Mouse (Mus musculus) spleen, adult 18-20 months (tissue): ENCODE measurements at regions not wholly inside any gene's neighbourhood (a gene's known extent, or its start where the extent isn't known, plus 50 kb on each side); places are given as distances from the start of the nearest gene placed in this dataset.
"Not testable (repeated sequence)": the region's sequence is repeated elsewhere in the genome, so short reads cannot be mapped to it uniquely, and the experiment has no call there.

ENCODE experiments used
- DNase-seq, 2 experiments: peaks; one replicate each; pipeline ENCODE4 v3.0.0; 2022; ENCODE audit warnings: mixed read lengths in 2 of 2

DNA sequence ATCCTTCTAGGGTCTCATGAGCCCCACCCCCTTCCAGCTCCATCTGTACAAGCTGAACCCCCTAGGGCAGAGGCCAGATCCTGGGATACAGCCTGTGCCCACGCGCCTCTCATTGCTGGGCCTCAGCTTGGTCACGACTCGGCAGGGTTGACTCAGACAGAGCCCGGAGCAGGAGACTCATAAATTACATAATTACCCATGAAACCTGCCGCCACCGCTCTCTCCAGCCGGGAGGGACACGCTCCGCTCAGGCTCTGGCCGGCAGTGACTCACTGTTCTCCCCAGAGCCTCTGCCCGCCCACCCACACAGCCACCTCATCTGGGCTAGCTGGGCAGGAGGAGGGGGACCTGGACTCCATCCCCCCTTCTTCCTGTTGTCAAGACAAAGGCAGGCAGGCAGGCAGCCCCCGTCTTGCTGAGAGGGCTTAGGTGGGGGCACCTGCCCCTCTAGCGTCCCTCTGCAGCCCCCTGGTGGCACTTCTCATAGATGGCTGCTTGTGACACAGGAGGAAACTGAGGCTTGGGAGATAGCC is 149.6 kb upstream of the Rtl1 start:
- DNase-seq = no peak

DNA sequence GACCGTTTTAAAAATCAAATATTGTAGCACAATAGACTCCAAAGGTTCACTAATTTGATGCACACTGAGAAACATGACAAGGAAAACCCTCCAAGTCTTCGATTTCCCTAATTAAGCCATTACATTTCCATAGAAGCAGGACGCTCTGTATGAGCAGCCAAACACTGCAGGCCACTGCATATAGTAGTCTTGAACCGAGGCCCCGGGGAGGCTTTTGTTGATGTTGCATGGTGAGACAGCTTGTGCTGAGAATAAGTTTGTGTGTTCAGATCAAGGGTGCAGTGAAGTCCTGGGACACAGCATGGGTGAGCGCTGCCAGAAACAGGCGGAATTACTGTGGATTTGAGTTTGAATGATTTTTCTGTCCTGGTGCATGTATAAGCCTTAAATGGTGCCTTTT is 154.9 kb upstream of the Rtl1 start:
- DNase-seq = no peak

DNA sequence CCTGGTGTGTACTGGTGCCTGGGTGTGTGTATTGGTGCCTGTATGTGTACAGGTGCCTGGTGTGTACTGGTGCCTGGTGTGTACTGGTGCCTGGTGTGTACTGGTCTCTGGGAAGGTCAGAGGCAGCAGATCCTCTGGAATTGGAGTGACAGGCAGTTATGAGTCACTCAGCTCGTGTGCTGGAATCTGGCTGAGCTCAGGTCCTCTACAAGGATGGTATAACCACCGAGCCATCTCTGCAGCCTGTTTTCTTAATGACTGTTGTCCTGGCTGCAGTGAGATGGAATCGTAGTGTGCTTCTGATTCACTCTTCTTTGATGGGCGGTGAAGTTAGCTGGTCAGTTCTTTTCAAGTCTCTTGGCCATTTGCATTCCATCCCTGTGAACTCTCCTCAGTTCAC is 164.2 kb upstream of the Rtl1 start:
- DNase-seq = no peak

GRCm38 (mm10) chr12:109766602-109767001 is 166.5 kb upstream of the Rtl1 start:
- not testable (repeated sequence) for DNase-seq

- DNase-seq = no peak
These were observed 172.4 kb upstream of the Rtl1 start for GRCm38 (mm10) chr12:109772543-109772942.

- no peak for DNase-seq
These were observed 173.8 kb upstream of the Rtl1 start for GRCm38 (mm10) chr12:109773909-109774313.

GRCm38 (mm10) chr12:109798846-109799245 is 198.7 kb upstream of the Rtl1 start:
- no peak for DNase-seq

DNA sequence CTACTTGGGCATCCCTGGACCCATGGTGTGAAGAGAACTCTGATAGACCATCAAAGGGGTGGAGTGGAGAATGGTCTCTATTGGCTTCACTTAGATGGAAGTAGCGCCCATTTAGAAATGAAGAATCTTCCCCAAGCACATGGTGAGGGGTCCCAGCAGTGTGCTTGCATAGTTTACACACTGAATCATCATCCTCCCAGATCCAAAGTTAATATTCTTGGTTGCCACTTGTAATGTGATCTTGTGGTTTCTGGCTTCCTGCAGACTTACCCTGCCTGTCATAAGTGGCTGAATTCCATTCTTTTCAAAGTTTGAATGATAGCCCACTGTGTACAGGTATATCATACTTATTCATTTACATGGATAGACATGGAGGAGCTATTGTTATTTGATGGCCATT is 199.3 kb upstream of the Rtl1 start:
- DNase-seq = no peak

DNA sequence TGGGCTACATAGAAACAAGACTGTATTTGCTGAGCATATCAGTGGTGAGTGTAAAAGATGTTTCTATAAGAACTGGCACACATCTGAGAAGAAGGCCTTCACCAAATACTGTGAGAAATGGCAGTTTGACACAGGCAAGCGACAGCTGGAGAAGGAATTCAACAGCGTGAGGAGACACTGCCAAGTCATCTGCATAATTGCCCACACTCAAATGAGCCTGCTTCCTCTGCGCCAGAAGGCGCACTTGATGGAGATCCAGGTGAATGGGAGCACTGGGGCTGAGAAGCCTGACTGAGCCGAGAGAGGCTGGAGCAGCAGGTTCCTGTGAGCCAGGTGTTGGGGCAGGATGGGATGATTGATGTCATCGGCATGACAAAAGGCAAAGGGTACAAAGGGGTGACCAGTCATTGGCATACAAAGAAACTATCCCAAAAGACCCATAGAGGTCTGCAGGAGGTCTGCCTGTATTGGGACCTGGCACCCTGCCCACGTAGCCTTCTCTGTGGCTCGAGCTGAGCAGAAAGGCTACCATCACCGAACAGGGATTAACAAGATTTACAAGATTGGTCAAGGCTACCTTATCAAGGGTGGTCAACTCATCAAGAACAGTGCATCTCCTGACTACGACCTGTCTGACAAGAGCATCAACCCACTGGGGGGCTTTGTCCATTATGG is 227.2 kb upstream of the Rtl1 start:
- no peak for DNase-seq

DNA sequence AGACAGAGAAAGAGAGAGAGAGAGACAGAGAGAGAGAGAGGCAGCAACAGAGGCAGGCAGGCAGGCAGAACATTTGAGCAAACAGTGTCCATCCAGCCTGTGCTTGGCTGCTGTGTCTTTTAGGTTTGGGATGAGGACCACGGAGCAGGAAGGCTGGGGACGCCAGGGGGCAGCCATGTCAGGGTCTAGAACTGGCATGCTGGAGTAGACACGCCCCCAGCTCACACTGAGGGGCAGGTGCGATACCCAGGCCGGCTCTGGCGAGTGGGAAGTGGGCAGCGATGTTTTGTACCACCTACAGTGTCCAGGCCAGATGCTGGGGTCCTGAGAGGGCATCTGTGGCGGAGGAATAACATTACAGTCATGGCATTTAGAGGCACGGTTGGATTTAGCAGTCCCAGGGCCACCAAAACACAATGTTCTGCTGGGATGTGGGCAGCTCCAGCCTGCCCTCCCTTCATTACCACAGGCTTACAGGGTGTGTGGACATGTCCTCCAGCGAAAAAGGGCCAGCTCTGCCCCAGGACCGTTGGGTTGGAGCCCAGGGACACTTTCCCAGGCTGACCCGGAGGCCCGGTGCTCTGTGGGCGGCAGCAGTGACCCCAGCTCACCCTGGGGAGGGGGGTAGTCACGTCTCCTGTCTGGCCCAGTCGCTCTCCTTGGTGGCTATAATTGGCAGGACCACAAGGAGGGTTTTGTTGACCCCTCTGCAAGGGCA is 230.3 kb upstream of the Rtl1 start:
- DNase-seq = no peak

DNA sequence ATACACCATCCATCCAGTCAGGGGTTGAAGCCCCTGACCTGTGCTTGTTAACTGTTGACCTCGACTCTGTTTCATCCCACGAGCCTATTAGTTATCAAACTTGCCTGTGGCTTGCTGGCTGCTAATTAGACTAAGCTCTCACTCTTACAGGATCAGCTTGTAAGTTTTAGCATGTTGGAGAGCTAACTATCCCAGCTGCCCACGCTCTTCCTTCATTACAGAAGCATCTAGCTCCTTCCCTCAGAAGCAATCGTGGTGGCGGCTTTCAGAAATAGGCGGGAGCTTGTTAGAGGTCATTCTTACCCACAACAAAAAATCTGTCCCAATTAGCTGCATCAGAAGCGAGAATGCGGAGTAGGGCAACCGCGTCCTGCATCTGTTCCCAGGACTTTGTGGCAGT is 232.8 kb upstream of the Rtl1 start:
- DNase-seq = no peak

GRCm38 (mm10) chr12:109836521-109836920 is 236.4 kb upstream of the Rtl1 start:
- DNase-seq = no peak

DNA sequence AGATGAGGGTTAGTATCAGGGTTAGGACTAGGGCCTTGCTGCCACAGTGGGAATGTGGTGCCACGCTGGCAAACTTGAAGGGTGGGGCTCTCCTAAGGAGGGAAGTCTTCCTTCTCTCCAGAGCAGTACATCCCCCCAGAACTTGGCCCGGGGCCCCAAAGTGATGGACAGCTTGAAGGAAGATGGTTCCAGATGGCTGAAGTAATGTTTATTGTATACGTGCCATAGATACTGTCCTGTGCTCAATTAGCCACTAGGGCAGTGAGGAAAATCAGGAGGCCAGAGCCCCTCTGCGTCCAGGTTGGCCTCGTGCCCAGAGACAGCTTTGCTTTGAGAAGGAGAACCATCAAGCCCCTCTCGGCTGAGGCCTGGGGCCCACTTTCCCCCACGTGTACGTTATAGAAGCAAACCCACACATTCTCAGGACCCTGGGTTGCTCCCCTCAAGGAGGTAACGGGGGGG is 239.0 kb upstream of the Rtl1 start:
- no peak for DNase-seq

- DNase-seq = no peak
These were observed 239.9 kb upstream of the Rtl1 start for GRCm38 (mm10) chr12:109839946-109840524.

- no peak for DNase-seq
These were observed 244.8 kb upstream of the Rtl1 start for GRCm38 (mm10) chr12:109844723-109845601.

DNA sequence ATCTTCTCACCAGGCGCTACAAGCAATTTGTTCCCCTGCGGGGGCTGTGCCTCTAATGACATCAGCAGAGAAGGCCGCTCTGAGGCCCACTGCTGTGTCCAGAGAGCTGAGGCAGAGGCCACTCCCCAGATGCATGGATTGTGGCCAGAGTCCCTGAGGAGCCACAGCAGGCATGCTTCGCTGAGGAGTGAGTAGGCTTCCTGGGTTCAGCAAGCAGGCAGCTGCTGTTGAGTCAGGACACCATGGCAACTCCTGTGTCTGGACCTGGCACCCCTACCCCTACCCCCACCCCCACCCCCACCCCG is 245.4 kb upstream of the Rtl1 start:
- no peak for DNase-seq

GRCm38 (mm10) chr12:109856336-109856735 is 256.2 kb upstream of the Rtl1 start:
- DNase-seq = no peak

DNA sequence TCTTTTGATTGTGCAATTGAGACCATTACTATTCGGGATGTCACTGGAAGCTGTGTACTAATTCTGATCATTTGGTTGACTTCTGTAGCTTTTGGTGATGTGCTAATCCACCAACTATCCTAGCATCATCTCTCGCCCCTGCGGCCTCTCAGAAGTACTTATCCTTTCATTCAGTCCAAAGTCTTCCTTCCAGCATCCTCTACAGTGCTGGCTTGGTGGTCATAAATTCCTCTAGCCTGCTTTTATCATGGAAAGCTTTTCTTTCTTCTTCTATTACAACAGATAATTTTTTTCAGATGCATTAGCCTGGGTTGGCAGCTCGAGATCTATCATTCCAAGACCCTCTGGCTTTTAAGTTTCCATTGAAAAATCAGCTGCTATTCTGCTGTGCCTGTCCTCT is 257.6 kb upstream of the Rtl1 start:
- DNase-seq = no peak

DNA sequence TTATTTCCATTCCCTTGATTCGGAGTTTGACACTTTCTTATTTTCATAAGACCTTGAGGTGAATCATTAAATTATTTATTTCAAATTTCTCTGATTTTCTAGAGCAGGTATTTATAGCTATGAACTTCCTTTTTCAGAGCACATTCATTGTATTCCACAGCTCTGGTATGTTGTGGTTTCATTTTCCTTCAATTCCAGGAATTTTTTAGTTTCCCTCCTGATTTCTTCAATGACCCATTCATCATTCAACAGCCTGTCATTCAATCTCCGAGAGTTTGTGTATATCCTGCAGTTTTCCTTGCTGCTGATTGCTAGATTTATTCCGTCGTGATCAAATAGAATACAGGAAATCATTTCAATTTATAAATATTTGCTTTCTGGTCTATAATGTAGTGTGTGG is 264.7 kb upstream of the Rtl1 start:
- DNase-seq = no peak

DNA sequence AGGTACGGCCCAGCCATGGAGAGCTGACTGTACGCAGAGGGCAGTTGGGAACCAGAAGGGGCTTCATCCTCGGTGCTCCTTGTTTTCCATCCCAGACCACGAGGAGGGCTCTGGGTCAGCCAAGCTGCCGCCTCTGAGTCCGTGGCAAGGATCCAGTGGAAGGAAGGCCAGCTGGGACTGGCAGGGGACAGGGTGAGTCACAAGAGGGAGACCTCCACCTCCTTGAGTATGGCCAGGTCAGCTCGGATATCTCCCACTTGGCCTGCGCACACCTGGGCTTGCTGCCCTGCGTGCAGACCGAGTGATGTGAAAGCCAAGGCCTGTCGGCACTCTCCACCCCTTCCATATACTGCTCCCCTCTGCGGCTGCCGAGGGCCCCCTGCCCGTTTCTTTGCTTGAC is 270.9 kb upstream of the Rtl1 start:
- no peak for DNase-seq

DNA sequence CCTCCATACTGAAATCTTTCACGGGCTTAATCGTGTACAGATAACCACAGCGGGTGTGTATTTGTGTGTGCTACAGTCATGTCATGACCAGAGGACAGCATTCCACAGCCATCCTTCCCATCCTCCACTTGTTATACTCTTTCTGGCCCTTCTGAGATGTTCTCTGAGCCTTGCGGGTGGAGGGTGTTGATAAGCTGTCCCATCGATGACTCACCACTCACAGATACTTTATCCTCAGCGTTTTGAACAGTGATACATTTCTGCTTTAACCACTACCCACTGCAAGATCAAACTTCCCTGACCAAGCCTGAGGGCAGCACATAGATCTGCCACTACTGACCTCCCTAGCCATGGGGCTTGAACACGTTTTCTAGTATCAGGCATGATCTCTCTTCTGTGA is 274.3 kb upstream of the Rtl1 start:
- no peak for DNase-seq

DNA sequence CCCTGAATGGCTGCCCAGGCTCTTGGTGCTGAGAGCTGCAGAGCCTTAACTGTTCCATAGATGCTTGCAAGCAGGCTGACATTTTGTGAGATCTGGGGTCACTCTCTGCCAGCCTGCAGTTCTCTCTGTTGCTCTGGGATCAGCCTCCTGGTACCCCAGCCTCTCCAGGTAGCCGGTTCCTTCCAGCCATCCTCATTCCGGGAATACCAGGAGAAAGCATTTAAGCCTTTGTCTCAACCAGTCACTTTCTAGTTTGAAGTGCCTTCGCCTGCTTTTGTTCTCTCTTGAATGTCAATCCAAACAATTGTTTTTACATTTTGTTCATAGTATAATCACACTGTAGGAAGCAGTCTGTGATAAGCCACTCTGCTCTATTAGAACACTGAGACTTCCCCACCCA is 281.0 kb upstream of the Rtl1 start:
- no peak for DNase-seq

- DNase-seq = no peak
These were observed 291.1 kb upstream of the Rtl1 start for GRCm38 (mm10) chr12:109891206-109891605.
